Mouse (Mus musculus) kidney, adult 2 months (tissue): Measurements from ENCODE around the gene Slc25a11.

Experiments
- CTCF ChIP-seq: fragments of 200-500 bp; conservative IDR thresholded peaks from 2 replicates; pipeline ENCODE4 v1.5.1; 2011; ENCODE audit warnings: low read depth, mild to moderate bottlenecking, control low read depth, low read length, moderate library complexity, mixed read lengths; ENCODE audit not compliant: insufficient read depth, insufficient read length
- POLR2A ChIP-seq: fragments of 200-500 bp; IDR thresholded peaks from one replicate; pipeline ENCODE4 v1.6.1; 2011; ENCODE audit warnings: low read depth, low read length, control low read depth

- peak; percentile 50 for TF ChIP-seq CTCF
- TF ChIP-seq POLR2A = no peak
Observed at GRCm38 (mm10) chr11:70623053-70623742, 24.1 kb downstream of the Slc25a11 start.
